Mouse (Mus musculus) kidney, adult 2 months (tissue): ENCODE measurements around the gene Kif3c.

ENCODE experiments used
- CTCF ChIP-seq: fragments of 200-500 bp; conservative IDR thresholded peaks from 2 replicates; pipeline ENCODE4 v1.5.1; 2011; ENCODE audit warnings: low read depth, mild to moderate bottlenecking, control low read depth, low read length, moderate library complexity, mixed read lengths; ENCODE audit not compliant: insufficient read depth, insufficient read length
- POLR2A ChIP-seq: fragments of 200-500 bp; IDR thresholded peaks from one replicate; pipeline ENCODE4 v1.6.1; 2011; ENCODE audit warnings: low read depth, low read length, control low read depth

GRCm38 (mm10) chr12:3430443-3430753 is 65.5 kb downstream of the Kif3c start:
- TF ChIP-seq CTCF (no peak), POLR2A (no peak)
